Mouse (Mus musculus) heart, embryonic 16.5 days (tissue): ENCODE results near the gene Pde6h. TPM values are rescaled to one million over a fixed set of nuclear protein-coding genes. Genes with fewer than 3 reads are reported as not detected.

ENCODE experiments used
- ATAC-seq: fragments of 200-750 bp; cut with Nextera tagmentation; replicated peaks from 2 replicates; pipeline ENCODE4 v1.8.0; 2017; ENCODE audit warnings: moderate number of reproducible peaks; ENCODE audit not compliant: insufficient read depth, low FRiP score; ENCODE audit errors: extremely low read depth
- H3K27ac ChIP-seq: fragments of 300-500 bp; sonication (generic); 2 replicates; pipeline ENCODE4 v1.5.1; 2014; ENCODE audit warnings: mild to moderate bottlenecking, low read length, control low read depth, moderate library complexity
- H3K27me3 ChIP-seq: fragments of 300-500 bp; sonication (generic); 2 replicates; pipeline ENCODE4 v1.6.1; 2014; ENCODE audit warnings: low read length, mixed read lengths; ENCODE audit not compliant: control insufficient read depth, insufficient read depth
- H3K36me3 ChIP-seq: fragments of 300-500 bp; sonication (generic); 2 replicates; pipeline ENCODE4 v1.6.1; 2014; ENCODE audit not compliant: control insufficient read depth, insufficient read depth
- H3K4me1 ChIP-seq: fragments of 300-500 bp; sonication (generic); 2 replicates; pipeline ENCODE4 v1.6.1; 2014; ENCODE audit warnings: low read length, mixed read lengths; ENCODE audit not compliant: control insufficient read depth, insufficient read depth
- H3K4me2 ChIP-seq: fragments of 300-500 bp; sonication (generic); 2 replicates; pipeline ENCODE4 v1.6.1; 2014; ENCODE audit warnings: low read depth, mild to moderate bottlenecking, control low read depth, low read length
- H3K4me3 ChIP-seq: fragments of 300-500 bp; sonication (generic); 2 replicates; pipeline ENCODE4 v1.5.1; 2014; ENCODE audit warnings: mild to moderate bottlenecking, control low read depth, low read length
- H3K9ac ChIP-seq: fragments of 300-500 bp; sonication (generic); 2 replicates; pipeline ENCODE4 v1.6.1; 2014; ENCODE audit warnings: low read length, control low read depth
- H3K9me3 ChIP-seq: fragments of 300-500 bp; sonication (generic); replicated peaks from 2 replicates; pipeline ENCODE4 v1.6.1; 2016; ENCODE audit warnings: low read length; ENCODE audit not compliant: control insufficient read depth
- WGBS: fragments of 180-500 bp; shearing (Covaris S2); extraction: QIAGEN DNeasy Blood & Tissue Kit; methylation state at CpG from one replicate; pipeline ENCODE4 v1.1.7; 2014; 5-methylcytosine and 5-hydroxymethylcytosine counted together
- polyA plus RNA-seq: library from polyadenylated mRNA; unstranded; fragments of >200 nt; fragmentation: Nextera tagmentation; extraction: Ambion mirVana; gene quantifications from 2 replicates; pipeline ENCODE4 v1.2.1, GENCODE M21; 2015

Pde6h gene
- polyA plus RNA-seq, 1 experiment from 2014 or later: 0.38 TPM

DNA sequence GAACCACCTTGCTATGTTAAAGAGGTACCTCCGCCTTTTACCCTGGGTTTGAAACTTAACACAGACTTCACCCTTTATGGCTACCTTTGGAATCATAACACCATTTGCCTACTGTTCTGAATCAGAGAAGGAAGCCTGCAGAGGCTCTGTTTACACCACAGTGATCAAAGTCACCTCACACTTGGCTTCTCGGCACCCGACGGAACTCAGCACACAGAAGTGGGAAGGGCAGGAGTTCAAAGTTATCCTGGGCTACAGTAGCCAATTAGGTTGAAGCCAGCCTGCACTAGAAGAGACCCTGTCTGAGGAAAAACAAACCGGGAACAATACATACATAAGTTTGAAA is 78.5 kb downstream of the Pde6h start:
- no peak overlapping the region for H3K9ac ChIP-seq
- no peak overlapping the region for H3K27ac ChIP-seq
- ATAC-seq: no peak
- 69% methylated on average over 5 of the region's 5 CpGs for WGBS
- no peaks in the 10 kb centered on the region for H3K27me3 ChIP-seq
- no peak overlapping the region for H3K4me3 ChIP-seq
- H3K9me3 ChIP-seq: no peaks in the 10 kb centered on the region
- no peaks in the 10 kb centered on the region; the same call in 1 of the 2 replicates for H3K4me1 ChIP-seq
- H3K36me3 ChIP-seq: no peaks in the 10 kb centered on the region
- no peak overlapping the region for H3K4me2 ChIP-seq

DNA sequence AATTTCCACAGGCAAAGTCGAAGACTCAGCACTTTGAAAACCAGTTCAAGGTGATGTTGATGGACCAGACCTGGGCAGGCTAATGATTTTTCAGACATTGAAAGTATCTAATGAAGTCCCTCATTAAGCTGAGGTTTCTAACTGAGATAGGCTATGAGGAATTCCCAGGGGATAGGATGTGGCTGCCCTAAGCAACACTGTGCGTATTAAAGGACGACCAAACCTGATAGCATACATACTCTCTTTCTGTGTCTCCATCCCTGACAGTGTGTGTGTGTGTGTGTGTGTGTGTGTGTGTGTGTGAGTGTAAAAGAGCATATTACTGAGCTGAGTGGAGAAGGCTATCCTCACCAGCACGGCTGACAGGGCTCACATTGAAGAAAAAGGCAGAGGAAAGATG is 80.7 kb downstream of the Pde6h start:
- Histone ChIP-seq H3K27me3 (no peaks in the 10 kb centered on the region), H3K9me3 (no peaks in the 10 kb centered on the region), H3K4me1 (no peaks in the 10 kb centered on the region), H3K4me2 (no peak overlapping the region), H3K9ac (no peak overlapping the region), H3K4me3 (no peak overlapping the region), H3K36me3 (no peaks in the 10 kb centered on the region), H3K27ac (no peak overlapping the region)
- ATAC-seq: no peak
- WGBS: 76% methylated on average over 4 of the region's 4 CpGs

DNA sequence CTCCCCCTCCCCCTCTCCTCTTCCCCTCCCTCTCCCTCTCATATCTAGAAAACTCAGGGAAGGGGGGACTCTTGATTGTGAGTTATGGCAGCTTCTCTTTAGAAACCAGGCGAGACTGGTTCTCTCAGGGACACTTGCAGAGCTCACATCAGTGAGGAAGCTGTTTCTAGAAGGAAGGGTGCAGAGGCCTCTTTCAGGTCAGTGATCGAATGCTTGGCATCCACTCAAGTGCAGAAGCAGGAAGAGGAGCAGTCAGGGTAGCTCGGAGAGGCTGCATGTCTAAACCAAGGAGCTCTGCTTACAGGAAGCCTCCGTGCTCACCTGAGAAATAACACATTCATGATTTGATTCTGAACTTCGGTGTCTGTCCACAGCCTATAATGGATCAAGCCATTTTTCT is 87.6 kb downstream of the Pde6h start:
- H3K27me3 ChIP-seq: no peaks in the 10 kb centered on the region
- H3K4me2 ChIP-seq: no peak overlapping the region
- no peak overlapping the region for H3K9ac ChIP-seq
- no peaks in the 10 kb centered on the region for H3K4me1 ChIP-seq
- WGBS: 53% methylated on average over 5 of the region's 5 CpGs
- H3K27ac ChIP-seq: no peak overlapping the region
- ATAC-seq: no peak
- H3K36me3 ChIP-seq: no peaks in the 10 kb centered on the region
- H3K4me3 ChIP-seq: no peak overlapping the region
- H3K9me3 ChIP-seq: no peaks in the 10 kb centered on the region

DNA sequence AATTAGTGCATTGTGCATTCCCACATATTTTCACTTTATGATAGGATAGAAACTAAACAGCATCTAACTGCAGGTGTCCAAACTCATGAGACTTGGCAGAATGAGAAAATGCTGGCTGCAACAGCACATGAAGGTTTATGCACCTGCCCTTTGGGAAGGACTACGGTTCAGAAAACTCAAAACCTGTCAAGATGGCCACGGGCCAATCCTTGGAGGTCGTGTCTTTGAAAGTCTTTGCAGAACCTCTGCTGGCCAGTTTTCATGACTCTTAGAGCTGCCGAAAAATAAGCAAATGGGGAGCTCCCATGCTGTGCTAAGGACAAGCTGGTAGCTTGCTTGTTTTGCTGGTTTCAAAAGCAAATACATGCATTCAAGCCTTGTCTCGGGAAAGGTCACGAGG is 90.7 kb downstream of the Pde6h start:
- Histone ChIP-seq H3K27ac (no peak overlapping the region), H3K9me3 (no peaks in the 10 kb centered on the region), H3K9ac (no peak overlapping the region), H3K4me1 (no peaks in the 10 kb centered on the region), H3K4me3 (no peak overlapping the region), H3K36me3 (no peaks in the 10 kb centered on the region), H3K4me2 (no peak overlapping the region), H3K27me3 (no peaks in the 10 kb centered on the region)
- WGBS: 67% methylated on average over 6 of the region's 6 CpGs
- no peak for ATAC-seq

DNA sequence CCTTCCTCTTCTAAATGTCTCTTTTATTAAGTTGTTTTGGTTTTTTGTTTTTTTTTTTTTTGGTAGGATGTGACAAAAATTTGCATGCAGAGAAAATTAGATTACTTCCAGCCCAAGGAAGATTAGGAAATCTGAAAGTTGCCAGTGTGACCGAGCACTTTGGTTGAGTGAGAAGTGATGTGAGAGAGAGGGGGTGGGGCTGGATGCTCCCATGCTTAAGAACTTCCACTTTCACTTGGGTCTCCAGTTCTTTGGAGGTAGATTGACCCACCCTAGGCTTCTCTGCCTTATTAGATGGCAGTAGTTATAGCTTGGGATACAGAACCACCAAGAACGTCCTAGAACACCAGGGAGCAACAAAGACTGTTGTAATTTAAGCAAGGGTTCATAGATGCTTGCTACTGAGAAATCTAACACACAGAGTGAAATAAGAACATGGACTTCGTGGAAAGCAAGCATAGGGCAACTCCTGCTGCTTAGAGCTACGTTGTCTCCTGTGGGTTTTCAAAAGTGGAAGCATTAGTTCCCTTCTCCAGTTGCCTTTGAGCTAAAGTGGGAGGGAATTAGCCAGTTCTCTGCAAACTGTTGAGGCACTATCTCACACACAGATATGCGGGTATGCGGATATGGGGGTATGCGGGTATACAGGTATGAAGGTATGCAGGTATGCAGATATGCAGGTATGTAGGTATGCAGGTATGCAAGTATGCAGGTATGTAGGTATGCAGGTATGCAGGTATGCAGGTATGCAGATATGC is 93.8 kb downstream of the Pde6h start:
- Histone ChIP-seq H3K9ac (no peak overlapping the region), H3K27me3 (no peaks in the 10 kb centered on the region), H3K27ac (no peak overlapping the region), H3K4me2 (no peak overlapping the region), H3K9me3 (no peaks in the 10 kb centered on the region), H3K4me3 (no peak overlapping the region), H3K4me1 (no peaks in the 10 kb centered on the region), H3K36me3 (no peaks in the 10 kb centered on the region)
- WGBS: 79% methylated on average over 7 of the region's 7 CpGs
- no peak for ATAC-seq

Other genes starting within 250 kb of the Pde6h start
- gene Gucy2c, start 142.1 kb upstream of the Pde6h start, polyA plus RNA-seq: 0.05 and 0.11 TPM in 2 replicates
- gene Hist4h4, start 119.4 kb upstream of the Pde6h start, polyA plus RNA-seq: 0.16 and 0.20 TPM in 2 replicates
- gene H2afj, start 115.6 kb upstream of the Pde6h start, polyA plus RNA-seq: 79.2 and 90.0 TPM in 2 replicates
- 0.99 and 2.5 TPM in 2 replicates for gene BC049715, start 96.2 kb upstream of the Pde6h start, polyA plus RNA-seq
- 64.5 and 77.7 TPM in 2 replicates for gene Wbp11, start 95.6 kb upstream of the Pde6h start, polyA plus RNA-seq
- not detected in 2 replicates for gene Smco3, start 88.4 kb upstream of the Pde6h start, polyA plus RNA-seq
- 11.6 and 13.6 TPM in 2 replicates for gene Art4, start 66.1 kb upstream of the Pde6h start, polyA plus RNA-seq
- gene Mgp, start 48.0 kb upstream of the Pde6h start, polyA plus RNA-seq: 570 and 632 TPM in 2 replicates
- 0.70 and 0.96 TPM in 2 replicates for gene Erp27, start 1.7 kb upstream of the Pde6h start, polyA plus RNA-seq
- 103 and 152 TPM in 2 replicates for gene Arhgdib, start 18.1 kb downstream of the Pde6h start, polyA plus RNA-seq
- 4.9 and 5.5 TPM in 2 replicates for gene Rerg, start 246.7 kb downstream of the Pde6h start, polyA plus RNA-seq